Mouse (Mus musculus) midbrain, embryonic 13.5 days (tissue): ENCODE results near the gene Snapc4. TPM values are rescaled to one million over a fixed set of nuclear protein-coding genes. Genes with fewer than 3 reads are reported as not detected.
A peak's percentile ranks its signal among the peaks of the same experiment; 100 is the strongest.

Experiments
- ATAC-seq: fragments of 200-750 bp; cut with Nextera tagmentation; 2 replicates; pipeline ENCODE4 v1.8.0; 2017; ENCODE audit warnings: mild to moderate bottlenecking, moderate TSS enrichment, moderate library complexity
- H3K27ac ChIP-seq: fragments of 300-500 bp; sonication (generic); 2 replicates; pipeline ENCODE4 v1.5.1; 2015; ENCODE audit warnings: inconsistent platforms, mild to moderate bottlenecking, moderate library complexity
- H3K27me3 ChIP-seq: fragments of 300-500 bp; sonication (generic); 2 replicates; pipeline ENCODE4 v1.6.1; 2015; ENCODE audit warnings: mild to moderate bottlenecking, inconsistent platforms
- H3K36me3 ChIP-seq: fragments of 300-500 bp; sonication (generic); 2 replicates; pipeline ENCODE4 v1.6.1; 2015; ENCODE audit warnings: mild to moderate bottlenecking, inconsistent platforms
- H3K4me1 ChIP-seq: fragments of 300-500 bp; sonication (generic); replicated peaks from 2 replicates; pipeline ENCODE4 v1.6.1; 2015; ENCODE audit warnings: inconsistent platforms
- H3K4me2 ChIP-seq: fragments of 300-500 bp; sonication (generic); replicated peaks from 2 replicates; pipeline ENCODE4 v1.6.1; 2015; ENCODE audit warnings: moderate library complexity, mild to moderate bottlenecking, inconsistent platforms
- H3K4me3 ChIP-seq: fragments of 300-500 bp; sonication (generic); replicated peaks from 2 replicates; pipeline ENCODE4 v1.5.1; 2015; ENCODE audit warnings: mild to moderate bottlenecking, inconsistent platforms
- H3K9ac ChIP-seq: fragments of 300-500 bp; sonication (generic); replicated peaks from 2 replicates; pipeline ENCODE4 v1.6.1; 2015; ENCODE audit warnings: mild to moderate bottlenecking, inconsistent platforms
- H3K9me3 ChIP-seq: fragments of 300-500 bp; sonication (generic); 2 replicates; pipeline ENCODE4 v1.6.1; 2016; ENCODE audit warnings: mild to moderate bottlenecking, inconsistent platforms
- WGBS: fragments of 180-500 bp; shearing (Covaris S2); methylation state at CpG from one replicate; pipeline ENCODE4 v1.1.7; 2015; 5-methylcytosine and 5-hydroxymethylcytosine counted together
- polyA plus RNA-seq: library from polyadenylated mRNA; unstranded; fragments of >200 nt; fragmentation: Nextera tagmentation; extraction: Ambion mirVana; gene quantifications from 2 replicates; pipeline ENCODE4 v1.2.1, GENCODE M21; 2015

Snapc4 gene
- polyA plus RNA-seq, 1 experiment from 2014 or later: 32.3 TPM

- H3K4me2 ChIP-seq: peak overlapping the region; percentile 96
- no peaks in the 10 kb centered on the region for H3K27me3 ChIP-seq
- H3K4me3 ChIP-seq: peak overlapping the region; percentile 96
- no peak overlapping the region for H3K27ac ChIP-seq
- peaks cover 16% of the 10 kb centered on the region for H3K36me3 ChIP-seq
- ATAC-seq: no peak
- peaks cover 71% of the 10 kb centered on the region for H3K4me1 ChIP-seq
- peak overlapping the region; percentile 98 for H3K9ac ChIP-seq
- WGBS: 72% methylated on average over 3 of the region's 3 CpGs
- H3K9me3 ChIP-seq: no peaks in the 10 kb centered on the region
These were observed 63.1 kb downstream of the Snapc4 start for GRCm38 (mm10) chr2:26317371-26317770.

- peak overlapping the region; percentile 96 for H3K4me3 ChIP-seq
- H3K36me3 ChIP-seq: peaks cover 10% of the 10 kb centered on the region; the same call in 1 of the 2 replicates
- peak overlapping the region; percentile 98 for H3K9ac ChIP-seq
- 56% methylated on average over 9 of the region's 9 CpGs for WGBS
- ATAC-seq: no peak
- H3K9me3 ChIP-seq: no peaks in the 10 kb centered on the region
- peak overlapping the region; percentile 97 for H3K27ac ChIP-seq
- no peaks in the 10 kb centered on the region for H3K27me3 ChIP-seq
- peaks cover 65% of the 10 kb centered on the region for H3K4me1 ChIP-seq
- H3K4me2 ChIP-seq: peak overlapping the region; percentile 96
These were observed 63.7 kb downstream of the Snapc4 start for GRCm38 (mm10) chr2:26316576-26317246.

GRCm38 (mm10) chr2:26315925-26316311 lies 64.5 kb downstream of the Snapc4 start:
- peak; percentile 59 for ATAC-seq
- Histone ChIP-seq H3K27me3 (no peaks in the 10 kb centered on the region), H3K36me3 (peaks cover 3% of the 10 kb centered on the region; the same call in 1 of the 2 replicates), H3K27ac (peak overlapping the region; percentile 97), H3K9me3 (no peaks in the 10 kb centered on the region), H3K4me3 (peak overlapping the region; percentile 96), H3K4me2 (peak overlapping the region; percentile 96), H3K9ac (peak overlapping the region; percentile 98), H3K4me1 (peaks cover 57% of the 10 kb centered on the region)
- WGBS: 1% methylated on average over 11 of the region's 11 CpGs

- peak; percentile 86 for ATAC-seq
- H3K36me3 ChIP-seq: no peaks in the 10 kb centered on the region
- H3K9me3 ChIP-seq: no peaks in the 10 kb centered on the region
- peaks cover 51% of the 10 kb centered on the region for H3K4me1 ChIP-seq
- H3K27ac ChIP-seq: peak within 1 kb of the TSS; percentile 97
- H3K27me3 ChIP-seq: no peaks in the 10 kb centered on the region
- peak within 1 kb of the TSS; percentile 96 for H3K4me2 ChIP-seq
- peak within 1 kb of the TSS; percentile 98 for H3K9ac ChIP-seq
- WGBS: under 1% methylated on average over 64 of the region's 66 CpGs
- peak within 1 kb of the TSS; percentile 96 for H3K4me3 ChIP-seq
These were observed 65.2 kb downstream of the Snapc4 start, which contains the start of gene Gpsm1 for GRCm38 (mm10) chr2:26315072-26315924. Gene Gpsm1, plus strand, starts transcription at chr2:26315515.

- Histone ChIP-seq H3K4me2 (peak overlapping the region; percentile 96), H3K27ac (peak overlapping the region; percentile 97), H3K9ac (peak overlapping the region; percentile 98), H3K36me3 (no peaks in the 10 kb centered on the region), H3K4me1 (peaks cover 49% of the 10 kb centered on the region), H3K4me3 (peak overlapping the region; percentile 96), H3K9me3 (no peaks in the 10 kb centered on the region), H3K27me3 (no peaks in the 10 kb centered on the region)
- ATAC-seq: 0 out of 2 replicates have a peak, but pooled peaks have one; percentile 4
- 69% methylated on average over 13 of the region's 13 CpGs for WGBS
These were observed 66.0 kb downstream of the Snapc4 start for GRCm38 (mm10) chr2:26314281-26315071.

- H3K4me3 ChIP-seq: no peak overlapping the region
- H3K9ac ChIP-seq: no peak overlapping the region
- H3K9me3 ChIP-seq: no peaks in the 10 kb centered on the region
- ATAC-seq: no peak
- no peak overlapping the region for H3K27ac ChIP-seq
- no peak overlapping the region for H3K4me2 ChIP-seq
- H3K27me3 ChIP-seq: no peaks in the 10 kb centered on the region
- 93% methylated on average over 1 of the region's 1 CpGs for WGBS
- H3K36me3 ChIP-seq: no peaks in the 10 kb centered on the region
- H3K4me1 ChIP-seq: peaks cover 42% of the 10 kb centered on the region
These were observed 67.1 kb downstream of the Snapc4 start for GRCm38 (mm10) chr2:26313394-26313793.

- no peaks in the 10 kb centered on the region for H3K36me3 ChIP-seq
- ATAC-seq: no peak
- no peaks in the 10 kb centered on the region for H3K9me3 ChIP-seq
- H3K4me2 ChIP-seq: no peak overlapping the region
- no peak overlapping the region for H3K9ac ChIP-seq
- WGBS: 56% methylated on average over 2 of the region's 2 CpGs
- H3K27ac ChIP-seq: no peak overlapping the region
- H3K27me3 ChIP-seq: no peaks in the 10 kb centered on the region
- peaks cover 36% of the 10 kb centered on the region for H3K4me1 ChIP-seq
- no peak overlapping the region for H3K4me3 ChIP-seq
These were observed 67.6 kb downstream of the Snapc4 start for GRCm38 (mm10) chr2:26312812-26313211.

Other genes with a start within 250 kb of the Snapc4 start
- 0.17 TPM in 1 of 2 replicates, not detected in the other for gene Lhx3, start 172.4 kb downstream of the Snapc4 start, polyA plus RNA-seq
- 15.4 and 15.7 TPM in 2 replicates for gene Qsox2, start 143.1 kb downstream of the Snapc4 start, polyA plus RNA-seq
- 0.17 and 0.23 TPM in 2 replicates for gene Ccdc187, start 86.1 kb downstream of the Snapc4 start, polyA plus RNA-seq
- gene Gpsm1, start 65.1 kb downstream of the Snapc4 start, polyA plus RNA-seq: 147 and 162 TPM in 2 replicates
- gene Dnlz, start 28.5 kb downstream of the Snapc4 start, polyA plus RNA-seq: 28.1 and 30.6 TPM in 2 replicates
- gene Card9, start 19.7 kb downstream of the Snapc4 start, polyA plus RNA-seq: 1.4 and 2.3 TPM in 2 replicates
- gene Entr1, start 8.7 kb upstream of the Snapc4 start, polyA plus RNA-seq: 165 and 166 TPM in 2 replicates
- 107 and 110 TPM in 2 replicates for gene Pmpca, start 8.7 kb upstream of the Snapc4 start, polyA plus RNA-seq
- gene Inpp5e, start 28.6 kb upstream of the Snapc4 start, polyA plus RNA-seq: 28.0 and 28.6 TPM in 2 replicates
- 21.3 and 22.8 TPM in 2 replicates for gene Sec16a, start 64.6 kb upstream of the Snapc4 start, polyA plus RNA-seq
- 21.4 and 27.9 TPM in 2 replicates for gene Notch1, start 136.0 kb upstream of the Snapc4 start, polyA plus RNA-seq
- 44.9 and 55.9 TPM in 2 replicates for gene Egfl7, start 199.4 kb upstream of the Snapc4 start, polyA plus RNA-seq
- gene Gm20532, start 206.0 kb upstream of the Snapc4 start, polyA plus RNA-seq: not detected in 2 replicates
- gene Agpat2, start 223.8 kb upstream of the Snapc4 start, polyA plus RNA-seq: 4.0 and 5.3 TPM in 2 replicates
- gene Fam69b, start 247.8 kb upstream of the Snapc4 start, polyA plus RNA-seq: 112 and 118 TPM in 2 replicates